Mouse (Mus musculus): ENCODE results near the gene Gm20517. TPM values are rescaled to one million over a fixed set of nuclear protein-coding genes. Genes with fewer than 3 reads are reported as not detected.
"Not testable (repeated sequence)": the region's sequence is repeated elsewhere in the genome, so short reads cannot be mapped to it uniquely, and the experiment has no call there.

Gm20517 gene
- total RNA-seq, 2 experiments from 2014 or later = 0.82 to 2.4 TPM

DNA sequence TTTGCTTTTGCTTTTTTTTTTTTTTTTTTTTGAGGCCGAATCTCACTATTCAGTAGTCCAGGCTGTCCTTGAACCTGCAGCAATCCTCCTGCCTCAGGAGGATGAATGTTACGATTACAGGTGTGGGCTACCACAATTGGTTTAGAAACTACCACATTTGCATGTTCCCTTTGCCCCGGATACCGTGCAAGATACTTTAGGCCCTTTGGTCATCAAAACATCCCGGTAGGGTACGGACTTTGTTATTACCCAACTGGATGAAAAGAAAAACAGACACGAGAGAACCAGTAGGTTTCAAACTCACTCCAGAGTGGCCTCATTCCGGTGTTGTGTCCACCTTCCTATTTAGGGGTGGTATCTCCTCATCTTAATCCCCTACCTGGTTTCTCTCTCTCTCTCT is 22.9 kb upstream of the Gm20517 start:
- H3K4me3 ChIP-seq = no peak overlapping the region
- intact Hi-C loops (cut with DNase I) = no loop called here
- H3K27ac ChIP-seq = no peak overlapping the region
- DNase-seq = no peak
- no peak for TF ChIP-seq CTCF (IDR thresholded peaks at IDR 0.05)

GRCm38 (mm10) chr17:47591073-47591472 is 20.3 kb upstream of the Gm20517 start:
- TF ChIP-seq CTCF (IDR thresholded peaks at IDR 0.05) = no peak
- intact Hi-C loops (cut with DNase I) = no loop called here
- Histone ChIP-seq H3K27ac (no peak overlapping the region), H3K4me3 (no peak overlapping the region)
- no peak for DNase-seq

DNA sequence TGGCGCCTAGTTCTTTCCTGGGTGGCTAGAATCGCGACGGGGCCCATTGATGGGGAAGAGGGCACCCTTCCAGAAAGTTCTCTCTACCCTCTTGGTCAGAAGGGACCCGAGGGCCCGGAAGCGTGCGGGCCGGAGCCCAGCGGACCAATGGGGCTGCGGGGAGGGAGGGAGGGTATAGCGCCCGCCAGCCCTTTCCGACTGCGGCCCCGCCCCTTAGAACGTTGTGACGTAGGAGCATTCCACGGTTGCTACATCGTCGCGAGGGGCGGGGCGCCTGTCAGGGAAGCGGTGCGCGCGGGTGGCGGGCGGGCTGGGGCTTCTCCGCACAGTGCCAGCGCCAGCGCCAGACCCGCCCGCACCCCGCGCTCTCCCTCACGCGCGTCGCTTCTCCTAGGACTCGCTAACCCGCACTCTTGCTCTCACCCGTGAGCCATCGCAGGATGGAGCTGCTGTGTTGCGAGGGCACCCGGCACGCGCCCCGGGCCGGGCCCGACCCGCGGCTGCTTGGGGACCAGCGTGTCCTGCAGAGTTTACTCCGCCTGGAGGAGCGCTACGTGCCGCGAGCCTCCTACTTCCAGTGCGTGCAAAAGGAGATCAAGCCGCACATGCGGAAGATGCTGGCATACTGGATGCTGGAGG is 18.1 kb upstream of the Gm20517 start:
- intact Hi-C loops (cut with DNase I) = loop anchor here (1.0 kb wide), 1 partner anchor 82 kb away; no protein-coding TSS in a partner anchor
- peak; percentile 97 for DNase-seq
- H3K27ac ChIP-seq = peak overlapping the region; percentile 88
- H3K4me3 ChIP-seq = peak overlapping the region; percentile 88
- TF ChIP-seq CTCF (IDR thresholded peaks at IDR 0.05) = no peak

- intact Hi-C loops (cut with DNase I) = loop anchor here (1.0 kb wide), 1 partner anchor 83 kb away; no protein-coding TSS in a partner anchor
- DNase-seq = no peak
- peak overlapping the region; percentile 88 for H3K4me3 ChIP-seq
- TF ChIP-seq CTCF (IDR thresholded peaks at IDR 0.05) = no peak
- peak overlapping the region; percentile 88 for H3K27ac ChIP-seq
These were observed 17.6 kb upstream of the Gm20517 start for GRCm38 (mm10) chr17:47593854-47594182.

GRCm38 (mm10) chr17:47594183-47594968 is 17.0 kb upstream of the Gm20517 start:
- DNase-seq = peak; percentile 44
- Histone ChIP-seq H3K27ac (peak overlapping the region; percentile 88), H3K4me3 (peak overlapping the region; percentile 88)
- intact Hi-C loops (cut with DNase I) = no loop called here
- no peak for TF ChIP-seq CTCF (IDR thresholded peaks at IDR 0.05)

- no peak for DNase-seq
These were observed 16.5 kb upstream of the Gm20517 start for GRCm38 (mm10) chr17:47594969-47595247.

GRCm38 (mm10) chr17:47595248-47596161 is 15.9 kb upstream of the Gm20517 start:
- DNase-seq = peak; percentile 60
- intact Hi-C loops (cut with DNase I) = no loop called here
- TF ChIP-seq CTCF (IDR thresholded peaks at IDR 0.05) = no peak

More at GRCm38 (mm10) chr17:47594969-47595247, 16.5 kb upstream of the Gm20517 start:
- intact Hi-C loops (cut with DNase I) = no loop called here
- Histone ChIP-seq H3K27ac (peak overlapping the region; percentile 88), H3K4me3 (peak overlapping the region; percentile 88)
- TF ChIP-seq CTCF (IDR thresholded peaks at IDR 0.05) = no peak

DNA sequence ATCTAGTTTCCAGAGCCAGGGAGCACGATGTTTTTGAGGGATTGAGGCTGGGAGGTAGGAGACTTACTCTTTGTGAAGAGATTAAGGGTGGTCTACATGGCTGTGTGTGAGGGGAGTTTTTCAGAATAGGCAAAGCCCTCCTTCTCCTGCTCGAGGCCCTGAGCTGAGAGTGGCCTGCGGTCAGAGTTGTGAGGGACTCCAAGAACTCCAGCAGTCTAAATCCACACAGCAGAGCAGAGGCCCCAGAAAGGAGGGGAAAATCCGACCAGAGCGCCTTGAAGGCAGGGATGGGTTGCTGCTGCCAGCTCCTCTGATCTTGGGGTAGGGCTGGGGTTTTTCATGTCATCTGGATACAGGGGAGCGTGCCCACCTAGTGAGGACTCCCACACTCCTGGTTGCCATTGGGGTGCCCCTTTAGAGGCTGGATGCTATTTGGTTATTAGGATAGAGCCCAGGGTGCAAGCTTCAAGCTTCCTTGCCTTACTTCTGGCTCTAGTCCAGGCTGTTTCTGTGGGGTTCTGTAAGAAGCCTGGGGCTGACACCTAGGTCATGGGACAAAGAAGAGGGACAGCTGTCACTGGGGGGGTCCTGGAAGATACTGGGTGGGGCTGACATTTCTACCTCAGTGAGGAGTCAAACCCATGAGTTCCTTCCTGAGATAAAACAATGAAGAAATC is 15.1 kb upstream of the Gm20517 start:
- Histone ChIP-seq H3K4me3 (peak overlapping the region; percentile 88), H3K27ac (peak overlapping the region; percentile 88)
- intact Hi-C loops (cut with DNase I) = no loop called here
- DNase-seq = no peak
- no peak for TF ChIP-seq CTCF (IDR thresholded peaks at IDR 0.05)

More at GRCm38 (mm10) chr17:47595248-47596161, 15.9 kb upstream of the Gm20517 start:
- peak overlapping the region; percentile 88 for H3K4me3 ChIP-seq
- peak overlapping the region; percentile 88 for H3K27ac ChIP-seq

DNA sequence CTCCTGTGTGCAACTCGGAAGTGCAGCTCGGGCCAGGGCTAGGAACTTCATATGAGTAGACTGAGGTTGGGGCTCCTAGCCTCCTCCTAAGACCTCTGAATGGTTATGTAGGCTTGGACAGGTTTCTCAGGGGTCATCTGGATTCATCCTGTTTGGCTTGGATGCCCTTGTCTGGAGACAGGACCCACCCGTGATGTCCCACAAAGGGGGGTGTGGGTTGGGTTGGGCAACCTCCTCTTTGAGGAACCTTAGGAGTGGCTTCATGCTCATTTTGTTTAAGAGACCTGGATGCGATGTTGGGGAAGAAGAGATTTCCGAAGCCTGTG is 14.6 kb upstream of the Gm20517 start:
- peak overlapping the region; percentile 88 for H3K27ac ChIP-seq
- TF ChIP-seq CTCF (IDR thresholded peaks at IDR 0.05) = no peak
- intact Hi-C loops (cut with DNase I) = no loop called here
- peak overlapping the region; percentile 33 for H3K4me3 ChIP-seq
- DNase-seq = no peak

DNA sequence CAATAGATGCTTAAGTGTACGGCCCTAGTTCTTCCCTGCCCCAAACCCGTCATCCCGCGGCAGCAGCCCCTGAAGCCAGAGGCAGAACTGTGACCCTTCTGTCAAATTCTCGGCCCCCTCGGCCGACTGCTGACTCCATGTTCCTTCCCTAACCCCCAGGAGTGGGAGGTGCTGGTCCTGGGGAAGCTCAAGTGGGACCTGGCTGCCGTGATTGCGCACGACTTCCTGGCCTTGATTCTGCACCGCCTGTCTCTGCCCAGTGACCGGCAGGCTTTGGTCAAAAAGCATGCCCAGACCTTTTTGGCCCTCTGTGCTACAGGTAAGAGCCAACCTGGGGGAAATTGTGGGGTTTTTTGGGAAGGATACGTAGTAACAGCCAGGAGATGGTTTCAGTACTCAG is 14.1 kb upstream of the Gm20517 start:
- H3K4me3 ChIP-seq = peak overlapping the region; percentile 33
- H3K27ac ChIP-seq = peak overlapping the region; percentile 88

GRCm38 (mm10) chr17:47597838-47598579 is 13.4 kb upstream of the Gm20517 start:
- DNase-seq = no peak
- peak; percentile 79 for TF ChIP-seq CTCF (IDR thresholded peaks at IDR 0.05)
- intact Hi-C loops (cut with DNase I) = no loop called here
- Histone ChIP-seq H3K27ac (peak overlapping the region; percentile 88), H3K4me3 (peak overlapping the region; percentile 33)

More for the DNA sequence above, 14.1 kb upstream of the Gm20517 start:
- intact Hi-C loops (cut with DNase I) = no loop called here
- no peak for TF ChIP-seq CTCF (IDR thresholded peaks at IDR 0.05)
- DNase-seq = no peak

DNA sequence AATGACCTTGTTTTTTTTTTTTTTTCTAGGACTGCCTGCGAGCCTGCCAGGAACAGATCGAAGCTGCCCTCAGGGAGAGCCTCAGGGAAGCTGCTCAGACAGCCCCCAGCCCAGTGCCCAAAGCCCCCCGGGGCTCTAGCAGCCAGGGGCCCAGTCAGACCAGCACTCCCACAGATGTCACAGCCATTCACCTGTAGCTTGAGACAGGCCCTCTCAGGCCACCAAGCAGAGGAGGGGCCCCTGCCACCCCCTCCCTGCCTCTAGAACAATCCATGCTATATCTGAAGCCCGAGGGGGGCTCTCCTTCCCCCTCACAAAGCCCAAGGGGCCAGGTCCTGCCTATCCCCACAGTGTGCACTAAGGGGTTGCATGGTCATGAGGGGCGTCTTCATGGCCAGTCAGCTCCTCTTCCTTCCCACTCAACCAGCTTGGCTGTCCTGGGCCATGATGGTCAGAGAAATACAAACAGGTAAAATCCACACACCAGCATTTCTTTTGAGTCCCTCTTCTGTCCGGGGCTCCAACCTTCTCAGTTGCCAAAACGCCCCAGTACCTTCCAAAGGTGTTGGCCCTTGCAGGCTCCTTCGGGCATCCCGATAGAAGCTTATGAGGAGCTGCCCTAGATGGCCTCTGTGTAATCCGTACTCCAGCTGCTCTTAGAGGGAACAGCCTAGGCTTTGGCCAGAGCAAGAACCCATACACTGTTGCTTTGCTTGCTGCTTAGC is 12.6 kb upstream of the Gm20517 start:
- H3K4me3 ChIP-seq; DNase-seq; intact Hi-C loops (cut with DNase I): not testable (repeated sequence)
- peak overlapping the region; percentile 88 for H3K27ac ChIP-seq

Data from gastrocnemius, adult 2 months (tissue).